Mouse (Mus musculus): ENCODE data around the gene Ankrd13c. TPM values are rescaled to one million over a fixed set of nuclear protein-coding genes. Genes with fewer than 3 reads are reported as not detected.
A peak's percentile ranks its signal among the peaks of the same experiment; 100 is the strongest.

Gene Ankrd13c
- total and polyA plus RNA-seq, 2 experiments from 2014 or later: 26.2 to 31.6 TPM

DNA sequence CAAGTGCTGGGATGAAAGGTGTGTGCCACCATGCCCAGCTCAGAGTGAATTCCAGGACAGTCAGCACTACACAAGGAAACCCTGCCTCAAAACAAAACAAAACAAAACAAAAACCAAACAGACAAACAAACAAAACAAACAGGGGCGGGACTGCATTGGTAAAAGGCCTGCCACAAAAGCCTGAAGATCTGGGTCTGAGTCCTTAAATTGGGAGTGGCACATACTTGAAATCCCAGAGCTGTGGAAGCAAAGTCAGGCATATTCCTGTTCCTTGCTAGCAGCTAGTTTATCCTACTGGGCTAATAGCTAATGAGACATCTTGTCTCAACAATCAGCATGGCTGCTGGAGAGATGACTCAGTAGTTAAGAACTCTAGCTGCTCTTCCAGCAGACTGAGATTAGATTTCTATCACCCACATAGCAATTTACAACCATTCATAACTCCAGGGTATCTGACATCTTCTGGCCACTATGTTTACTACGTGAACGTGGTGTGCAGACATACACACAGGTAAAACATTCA is 12.7 kb upstream of the Ankrd13c start:
- Histone ChIP-seq H3K9ac (replicated peaks; ENCODE audit: low read length, poor library complexity, severe bottlenecking) (no peak overlapping the region), H3K4me2 (ENCODE audit: low read depth, low read length, poor library complexity, severe bottlenecking) (no peak overlapping the region), H3K4me1 (ENCODE audit: insufficient read depth, low read length) (no peaks in the 10 kb centered on the region), H3K4me3 (ENCODE audit: low read depth, low read length) (no peak overlapping the region), H3K36me3 (ENCODE audit: insufficient read depth, low read length) (no peaks in the 10 kb centered on the region), H3K9me3 (ENCODE audit: low read length) (no peaks in the 10 kb centered on the region), H3K27me3 (ENCODE audit: insufficient read depth, low read length) (no peaks in the 10 kb centered on the region), H3K27ac (ENCODE audit: low read depth, low read length) (no peak overlapping the region)
- DNase-seq (ENCODE audit: low spot score) (no peak), ATAC-seq (ENCODE audit: low FRiP score) (no peak)
- 92% methylated on average over 3 of the region's 3 CpGs for WGBS
- TF ChIP-seq CTCF (IDR thresholded peaks at IDR 0.05): no peak

GRCm38 (mm10) chr3:157938585-157938984 is 8.5 kb upstream of the Ankrd13c start:
- Histone ChIP-seq H3K4me1 (ENCODE audit: insufficient read depth, low read length) (no peaks in the 10 kb centered on the region), H3K36me3 (ENCODE audit: insufficient read depth, low read length) (no peaks in the 10 kb centered on the region)
- WGBS: 84% methylated on average over 2 of the region's 2 CpGs

DNA sequence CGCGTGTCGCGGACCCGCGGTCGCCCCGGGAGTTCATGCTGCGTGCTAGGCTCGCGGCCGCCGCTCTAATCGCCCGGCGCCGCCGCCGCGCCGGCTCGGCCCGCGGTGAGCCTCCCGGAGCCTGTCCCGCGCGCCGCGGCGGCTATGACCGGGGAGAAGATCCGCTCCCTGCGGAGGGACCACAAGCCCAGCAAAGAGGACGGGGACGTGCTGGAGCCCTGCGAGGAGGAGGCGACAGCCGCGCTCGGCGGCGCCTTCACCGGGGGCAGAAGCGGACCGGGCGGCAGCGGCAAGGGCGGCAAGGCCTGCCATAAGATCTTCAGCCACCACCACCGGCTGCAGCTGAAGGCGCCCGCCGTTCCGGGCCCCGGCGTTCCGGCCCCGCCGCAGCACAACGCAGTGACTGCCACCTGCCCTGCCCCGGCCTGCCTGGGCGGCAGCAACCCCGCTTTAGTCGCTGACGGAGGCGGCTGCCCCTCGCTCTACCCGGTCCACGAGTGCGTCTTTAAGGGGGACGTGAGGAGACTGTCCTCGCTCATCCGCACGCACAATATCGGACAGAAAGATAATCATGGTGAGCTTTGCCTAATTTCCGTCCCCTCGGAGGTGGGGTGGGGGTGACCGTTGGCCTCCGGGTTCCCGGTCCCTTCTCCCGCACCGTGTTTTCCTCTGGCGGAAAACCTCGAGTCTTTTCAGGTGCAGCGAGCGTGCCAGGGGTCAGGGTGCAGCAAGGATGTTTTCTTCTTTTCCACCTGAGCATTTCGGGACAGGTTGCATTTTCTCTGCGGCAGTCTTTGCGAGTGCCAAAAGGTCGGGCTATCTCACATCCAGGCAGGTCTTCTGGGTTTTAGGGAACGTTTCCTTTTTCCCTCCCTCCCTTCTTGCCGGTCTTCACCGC is 593 bp downstream of the Ankrd13c start:
- TF ChIP-seq CTCF (IDR thresholded peaks at IDR 0.05): no peak
- peak overlapping the region; percentile 93 for H3K9ac ChIP-seq (replicated peaks; ENCODE audit: low read length, poor library complexity, severe bottlenecking)
- peak; percentile 1 for DNase-seq (ENCODE audit: low spot score)
- H3K4me1 ChIP-seq (ENCODE audit: insufficient read depth, low read length): peaks cover 8% of the 10 kb centered on the region; the same call in 1 of the 2 replicates
- no peaks in the 10 kb centered on the region for H3K36me3 ChIP-seq (ENCODE audit: insufficient read depth, low read length)
- H3K27ac ChIP-seq (ENCODE audit: low read depth, low read length): peak overlapping the region; percentile 99
- under 1% methylated on average over 53 of the region's 93 CpGs for WGBS
- peak overlapping the region; percentile 99 for H3K4me3 ChIP-seq (ENCODE audit: low read depth, low read length)
- peak; percentile 66 for ATAC-seq (ENCODE audit: low FRiP score)
- H3K9me3 ChIP-seq (ENCODE audit: low read length): no peaks in the 10 kb centered on the region
- peak overlapping the region; percentile 77 for H3K4me2 ChIP-seq (ENCODE audit: low read depth, low read length, poor library complexity, severe bottlenecking)
- H3K27me3 ChIP-seq (ENCODE audit: insufficient read depth, low read length): no peaks in the 10 kb centered on the region

More at GRCm38 (mm10) chr3:157938585-157938984, 8.5 kb upstream of the Ankrd13c start:
- H3K4me3 ChIP-seq (ENCODE audit: low read depth, low read length): no peak overlapping the region
- no peak for TF ChIP-seq CTCF (IDR thresholded peaks at IDR 0.05)
- DNase-seq (ENCODE audit: low spot score) (no peak), ATAC-seq (ENCODE audit: low FRiP score) (no peak)
- no peak overlapping the region for H3K9ac ChIP-seq (replicated peaks; ENCODE audit: low read length, poor library complexity, severe bottlenecking)
- no peak overlapping the region for H3K4me2 ChIP-seq (ENCODE audit: low read depth, low read length, poor library complexity, severe bottlenecking)
- no peaks in the 10 kb centered on the region for H3K9me3 ChIP-seq (ENCODE audit: low read length)
- H3K27me3 ChIP-seq (ENCODE audit: insufficient read depth, low read length): no peaks in the 10 kb centered on the region
- no peak overlapping the region for H3K27ac ChIP-seq (ENCODE audit: low read depth, low read length)

DNA sequence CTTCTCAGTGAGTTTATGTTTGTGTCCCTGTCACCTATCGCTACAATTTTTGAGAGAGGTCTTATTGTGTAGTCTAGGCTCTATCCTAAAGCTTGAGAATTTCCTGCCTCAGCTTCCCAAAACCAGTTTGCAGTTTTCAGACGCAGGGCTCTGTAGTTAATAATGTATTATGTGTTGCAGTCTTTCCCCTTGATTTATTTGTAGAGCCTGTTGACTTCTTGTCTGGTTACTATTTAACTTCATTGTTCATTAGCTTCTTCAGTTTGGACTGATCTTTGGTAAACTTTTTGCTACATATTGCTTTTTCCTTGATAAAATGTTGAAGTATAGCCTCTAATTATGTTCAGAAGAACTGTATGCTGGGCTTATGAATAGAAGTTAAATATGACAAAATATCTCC is 5.7 kb downstream of the Ankrd13c start:
- no peak for TF ChIP-seq CTCF (IDR thresholded peaks at IDR 0.05)
- Histone ChIP-seq H3K27me3 (ENCODE audit: insufficient read depth, low read length) (no peaks in the 10 kb centered on the region), H3K4me2 (ENCODE audit: low read depth, low read length, poor library complexity, severe bottlenecking) (no peak overlapping the region), H3K27ac (ENCODE audit: low read depth, low read length) (no peak overlapping the region), H3K4me3 (ENCODE audit: low read depth, low read length) (no peak overlapping the region), H3K9ac (replicated peaks; ENCODE audit: low read length, poor library complexity, severe bottlenecking) (no peak overlapping the region), H3K9me3 (ENCODE audit: low read length) (no peaks in the 10 kb centered on the region), H3K36me3 (ENCODE audit: insufficient read depth, low read length) (no peaks in the 10 kb centered on the region), H3K4me1 (ENCODE audit: insufficient read depth, low read length) (peaks cover 8% of the 10 kb centered on the region; the same call in 1 of the 2 replicates)
- no peak for DNase-seq (ENCODE audit: low spot score)
- no peak for ATAC-seq (ENCODE audit: low FRiP score)
- 94% methylated on average over 2 of the region's 2 CpGs for WGBS

DNA sequence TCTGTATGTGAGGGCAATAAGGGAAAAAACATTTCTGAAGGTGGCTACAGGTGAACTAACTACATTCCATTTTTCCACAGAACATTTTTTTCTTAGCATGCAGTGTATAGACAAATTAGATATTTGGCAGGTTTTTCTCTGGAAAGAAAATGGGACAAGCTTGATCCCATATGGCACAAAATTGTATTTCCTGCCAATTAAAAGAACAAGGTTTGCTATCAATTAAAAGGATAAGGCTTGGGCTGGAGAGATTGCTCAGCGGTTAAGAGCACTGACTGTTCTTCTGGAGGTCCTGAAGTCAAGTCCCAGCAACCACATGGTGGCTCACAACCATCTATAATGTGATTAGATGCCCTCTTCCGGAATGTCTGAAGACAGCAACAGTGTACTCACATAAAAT is 8.4 kb downstream of the Ankrd13c start:
- no peak for DNase-seq (ENCODE audit: low spot score)
- no peak for ATAC-seq (ENCODE audit: low FRiP score)

DNA sequence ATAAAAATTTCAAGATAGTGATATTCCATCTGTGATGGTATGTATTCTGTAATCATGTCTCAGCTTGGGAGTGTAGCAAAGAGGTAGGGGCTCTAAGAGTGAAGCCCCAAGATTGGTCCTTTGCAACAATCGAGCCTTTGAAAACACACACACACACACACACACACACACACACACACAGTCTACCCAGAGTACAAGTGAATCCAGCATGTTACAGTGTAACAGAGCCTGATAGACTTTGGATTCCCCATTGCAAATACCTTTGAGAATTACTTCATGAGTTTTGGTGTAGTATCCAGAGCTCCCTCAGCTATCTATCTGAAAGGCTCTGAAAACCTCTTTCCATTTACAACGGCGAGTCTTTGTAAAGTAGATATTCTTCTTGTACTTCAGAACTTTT is 9.2 kb downstream of the Ankrd13c start:
- Histone ChIP-seq H3K4me3 (ENCODE audit: low read depth, low read length) (no peak overlapping the region), H3K9me3 (ENCODE audit: low read length) (no peaks in the 10 kb centered on the region), H3K36me3 (ENCODE audit: insufficient read depth, low read length) (no peaks in the 10 kb centered on the region), H3K27me3 (ENCODE audit: insufficient read depth, low read length) (no peaks in the 10 kb centered on the region), H3K4me1 (ENCODE audit: insufficient read depth, low read length) (no peaks in the 10 kb centered on the region), H3K4me2 (ENCODE audit: low read depth, low read length, poor library complexity, severe bottlenecking) (no peak overlapping the region), H3K27ac (ENCODE audit: low read depth, low read length) (no peak overlapping the region), H3K9ac (replicated peaks; ENCODE audit: low read length, poor library complexity, severe bottlenecking) (no peak overlapping the region)
- 94% methylated on average over 3 of the region's 3 CpGs for WGBS
- ATAC-seq (ENCODE audit: low FRiP score) (no peak), DNase-seq (ENCODE audit: low spot score) (no peak)
- no peak for TF ChIP-seq CTCF (IDR thresholded peaks at IDR 0.05)

More for the DNA sequence above, 8.4 kb downstream of the Ankrd13c start:
- Histone ChIP-seq H3K4me3 (ENCODE audit: low read depth, low read length) (no peak overlapping the region), H3K9me3 (ENCODE audit: low read length) (no peaks in the 10 kb centered on the region), H3K36me3 (ENCODE audit: insufficient read depth, low read length) (no peaks in the 10 kb centered on the region), H3K27me3 (ENCODE audit: insufficient read depth, low read length) (no peaks in the 10 kb centered on the region), H3K27ac (ENCODE audit: low read depth, low read length) (no peak overlapping the region), H3K9ac (replicated peaks; ENCODE audit: low read length, poor library complexity, severe bottlenecking) (no peak overlapping the region), H3K4me2 (ENCODE audit: low read depth, low read length, poor library complexity, severe bottlenecking) (no peak overlapping the region), H3K4me1 (ENCODE audit: insufficient read depth, low read length) (no peaks in the 10 kb centered on the region)
- no peak for TF ChIP-seq CTCF (IDR thresholded peaks at IDR 0.05)
- 85% methylated on average over 2 of the region's 2 CpGs for WGBS
